Mouse (Mus musculus): ENCODE results near the gene Sorl1.

- peak; percentile 22; the same call in 1 of the 2 replicates for TF ChIP-seq CTCF (IDR thresholded peaks at IDR 0.05; ENCODE audit: extremely low read depth, insufficient read depth, insufficient read length, insufficient replicate concordance)
- TF ChIP-seq POLR2A (IDR thresholded peaks at IDR 0.05; ENCODE audit: low read depth, low read length) = no peak
Measured at GRCm38 (mm10) chr9:41953486-41953885, 170.6 kb downstream of the Sorl1 start.

Measured in spleen, adult 2 months (tissue).